Mouse (Mus musculus) ES-Bruce4 (cell line): ENCODE data around the gene Grk4.

Experiments
- CTCF ChIP-seq: IDR thresholded peaks from one replicate; pipeline ENCODE4 v1.8.1; 2011; ENCODE audit warnings: low read depth, low read length
- EP300 ChIP-seq: IDR thresholded peaks from 2 replicates; pipeline ENCODE4 v1.6.1; 2011; ENCODE audit warnings: low read depth, low read length; ENCODE audit not compliant: insufficient read depth
- POLR2A ChIP-seq: IDR thresholded peaks from one replicate; pipeline ENCODE4 v1.8.1; 2011; ENCODE audit warnings: low read length; ENCODE audit not compliant: insufficient read depth

GRCm38 (mm10) chr5:34708436-34708835, 48.3 kb downstream of the Grk4 start:
- no peak for TF ChIP-seq CTCF
- TF ChIP-seq EP300, result no peak
- no peak for TF ChIP-seq POLR2A
